Mouse (Mus musculus): ENCODE data around the gene Ufsp1.

DNA sequence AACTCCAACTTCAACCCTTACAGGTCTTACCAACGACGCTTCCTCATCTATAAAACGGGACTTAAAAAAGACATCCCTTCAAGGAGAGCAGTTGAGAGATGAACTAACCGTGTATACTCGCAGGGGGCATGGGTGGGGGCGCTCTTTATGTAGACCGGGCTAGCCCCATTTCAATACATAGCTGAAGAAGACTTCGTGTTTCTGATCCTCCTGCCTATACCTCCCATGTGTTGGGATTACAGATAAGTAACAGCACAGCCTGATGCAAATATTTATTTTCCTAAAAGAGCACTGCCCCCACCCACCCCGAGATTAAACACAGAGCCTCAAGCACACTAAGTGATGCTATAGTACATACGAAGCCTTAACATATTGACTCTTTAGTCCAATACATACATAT is 39.9 kb downstream of the Ufsp1 start:
- TF ChIP-seq CTCF (conservative IDR thresholded peaks at IDR 0.05; ENCODE audit: low read length) (no peak), POU5F1 (IDR thresholded peaks at IDR 0.05; ENCODE audit: borderline replicate concordance, low read length) (no peak)
